Comparison of ENCODE assay signal across 20 mouse cellular contexts in the genomic region with DNA sequence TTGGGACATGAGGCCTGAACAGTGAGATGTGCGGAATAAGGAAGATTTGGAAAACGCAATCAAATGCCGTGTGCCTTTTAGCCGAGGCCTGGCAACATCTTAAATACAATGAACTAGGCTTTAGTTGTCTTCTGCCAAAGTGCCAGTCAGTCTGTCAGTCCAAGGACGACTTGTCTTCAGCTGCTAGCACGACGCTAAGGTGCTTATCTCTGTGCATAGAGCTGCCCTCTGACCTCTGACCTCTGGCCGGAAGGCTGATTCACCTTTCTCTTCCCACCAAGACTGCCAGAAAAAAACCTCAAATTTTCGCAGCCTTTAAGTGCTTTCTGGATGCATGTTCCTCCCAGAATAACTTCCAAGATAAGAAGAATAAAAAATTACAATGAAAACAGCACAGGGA. TPM values are rescaled to one million over a fixed set of nuclear protein-coding genes. Genes with fewer than 3 reads are reported as not detected.
A peak's percentile ranks its signal among the peaks of the same experiment; 100 is the strongest.
DNase-seq lines count a peak whose midpoint lies in the region; ATAC-seq lines count a peak whose summit lies in the region.
"Had no signal": no experiment of that assay in that cellular context is flagged by ENCODE, and none has a peak within 500 bp of the region (broad histone marks: within the 10 kb centered on the region; RNA-seq: fewer than 3 reads in every experiment).

No protein-coding gene starts in this region.

- DNase-seq in adrenal gland, adult 2 months = peak; percentile 56
- no peak for DNase-seq in adrenal gland, adult 18-20 months (ENCODE audit: low spot score in 2 of 2)
- DNase-seq in liver, embryonic 11.5 days (ENCODE audit: low spot score) = no peak
- peak; percentile 38 to 55 for DNase-seq in adrenal gland, postnatal 36 days
- DNase-seq in layer of hippocampus, adult 8-10 months (ENCODE audit: low spot score in 2 of 2) = no peak
- DNase-seq: cerebellum, adult 2 months; cerebellum, postnatal 10 days; forebrain, postnatal 0 days; gastrocnemius, adult 2 months; gastrocnemius, postnatal 25 days had no signal

- ATAC-seq in liver, embryonic 11.5 days (replicated peaks; ENCODE audit: low FRiP score) = no peak
- ATAC-seq in liver, embryonic 12.5 days = no peak
- no peak for ATAC-seq in megakaryocyte progenitor cell, adult 5-6 weeks (replicated peaks; ENCODE audit: poor library complexity)
- ATAC-seq: forebrain, embryonic 13.5 days; forebrain, postnatal 0 days; intestine, embryonic 16.5 days had no signal

- H3K36me3 ChIP-seq in liver, embryonic 11.5 days (ENCODE audit: control insufficient read depth, insufficient read depth, low read length) = no peaks in the 10 kb centered on the region
- H3K36me3 ChIP-seq in liver, embryonic 12.5 days = peaks cover 4% of the 10 kb centered on the region
- H3K36me3 ChIP-seq: embryonic facial prominence, embryonic 10.5 days; heart, embryonic 12.5 days; hindbrain, embryonic 10.5 days; hindbrain, embryonic 15.5 days had no signal

- H3K9me3 ChIP-seq in liver, embryonic 11.5 days (ENCODE audit: control insufficient read depth, low read length) = no peaks in the 10 kb centered on the region
- no peaks in the 10 kb centered on the region for H3K9me3 ChIP-seq in liver, embryonic 12.5 days (replicated peaks)
- H3K9me3 ChIP-seq: embryonic facial prominence, embryonic 10.5 days; forebrain, embryonic 13.5 days; G1E; hindbrain, embryonic 10.5 days; hindbrain, embryonic 15.5 days had no signal

- H3K4me3 ChIP-seq in liver, embryonic 11.5 days (ENCODE audit: low read depth, low read length) = no peak overlapping the region
- H3K4me3 ChIP-seq in liver, embryonic 12.5 days = no peak overlapping the region
- H3K4me3 ChIP-seq: embryonic facial prominence, embryonic 10.5 days; forebrain, embryonic 13.5 days; gastrocnemius, adult 2 months; heart, embryonic 12.5 days; hindbrain, embryonic 10.5 days; hindbrain, embryonic 15.5 days had no signal

- H3K4me1 ChIP-seq in liver, embryonic 11.5 days (replicated peaks; ENCODE audit: control insufficient read depth, insufficient read depth, low read length) = peaks cover 9% of the 10 kb centered on the region; the same call in 1 of the 2 replicates
- peaks cover 44% of the 10 kb centered on the region for H3K4me1 ChIP-seq in liver, embryonic 12.5 days

- no peaks in the 10 kb centered on the region for H3K27me3 ChIP-seq in liver, embryonic 11.5 days (replicated peaks; ENCODE audit: control insufficient read depth, insufficient read depth, low read length)
- H3K27me3 ChIP-seq in liver, embryonic 12.5 days (replicated peaks) = no peaks in the 10 kb centered on the region
- H3K27me3 ChIP-seq: CH12.LX; forebrain, embryonic 13.5 days; heart, embryonic 12.5 days; hindbrain, embryonic 15.5 days had no signal

- H3K27ac ChIP-seq in liver, embryonic 11.5 days (ENCODE audit: low read depth, low read length) = 0 out of 2 replicates have a peak overlapping the region, but pooled peaks have one; percentile 11
- no peak overlapping the region for H3K27ac ChIP-seq in liver, embryonic 12.5 days
- H3K27ac ChIP-seq: embryonic facial prominence, embryonic 10.5 days; forebrain, embryonic 13.5 days; gastrocnemius, adult 2 months; hindbrain, embryonic 15.5 days had no signal

- no peak overlapping the region for H3K4me2 ChIP-seq in liver, embryonic 11.5 days
- H3K4me2 ChIP-seq in liver, embryonic 12.5 days = no peak overlapping the region
- H3K4me2 ChIP-seq: forebrain, embryonic 13.5 days; heart, embryonic 12.5 days; hindbrain, embryonic 15.5 days had no signal

- 53% methylated on average over 9 of the region's 9 CpGs for WGBS in liver, embryonic 11.5 days
- 50% methylated on average over 9 of the region's 9 CpGs for WGBS in liver, embryonic 12.5 days (ENCODE audit: insufficient replicate concordance)

- H3K9ac ChIP-seq in liver, embryonic 11.5 days (ENCODE audit: low read depth, low read length) = no peak overlapping the region
- H3K9ac ChIP-seq in liver, embryonic 12.5 days = no peak overlapping the region
- H3K9ac ChIP-seq: forebrain, embryonic 13.5 days; forebrain, postnatal 0 days; heart, embryonic 12.5 days; hindbrain, embryonic 15.5 days had no signal

RNA-seq across cellular contexts. Expression of gene Ppp1r15b, which starts 3.6 kb away (rescaled TPM):
- total RNA-seq in adrenal gland, adult 2 months (2021) = 10 to 100 TPM; 89.6 to 90.2 TPM
- 34.1 and 40.4 TPM in 2 replicates for polyA plus RNA-seq in adrenal gland, adult 2 months (2012; rRNA removed)
- 100 to 1,000 TPM in 1 of 2 experiments, 10 to 100 TPM in 1; 95.7 to 103 TPM for total RNA-seq in adrenal gland, adult 18-20 months (2021)
- 89.0 and 95.4 TPM in 2 replicates for polyA plus RNA-seq in liver, embryonic 11.5 days (2014; fragmentation: Nextera tagmentation; extraction: Ambion mirVana)
- 60.8 and 63.8 TPM in 2 replicates for polyA plus RNA-seq in liver, embryonic 12.5 days (2016; fragmentation: Nextera tagmentation; extraction: Ambion mirVana)
- total RNA-seq in adrenal gland, postnatal 36 days (2021) = 10 to 100 TPM; 92.4 to 97.3 TPM
- total RNA-seq in megakaryocyte progenitor cell, adult 5-6 weeks (2015) = 54.1 and 60.2 TPM in 2 replicates
- total RNA-seq in megakaryocyte progenitor cell, adult 5-6 weeks (2017) = 86.1 and 90.7 TPM in 2 replicates
- total RNA-seq in layer of hippocampus, adult 8-10 months (2022) = 10 to 100 TPM; 39.6 to 47.7 (median 43.0) TPM

RNA-seq across cellular contexts. Expression of gene Plekha6, which starts 36.7 kb away (rescaled TPM):
- 10 to 100 TPM; 10.3 to 22.6 TPM for total RNA-seq in adrenal gland, adult 2 months (2021)
- polyA plus RNA-seq in adrenal gland, adult 2 months (2012; rRNA removed) = 16.9 and 22.5 TPM in 2 replicates
- 10 to 100 TPM in 1 of 2 experiments, 1 to 10 TPM in 1; 9.0 to 17.9 TPM for total RNA-seq in adrenal gland, adult 18-20 months (2021)
- polyA plus RNA-seq in liver, embryonic 11.5 days (2014; fragmentation: Nextera tagmentation; extraction: Ambion mirVana) = 4.1 and 4.3 TPM in 2 replicates
- 2.1 and 2.2 TPM in 2 replicates for polyA plus RNA-seq in liver, embryonic 12.5 days (2016; fragmentation: Nextera tagmentation; extraction: Ambion mirVana)
- total RNA-seq in adrenal gland, postnatal 36 days (2021) = 10 to 100 TPM; 14.3 to 18.8 TPM
- 0.42 and 1.8 TPM in 2 replicates for total RNA-seq in megakaryocyte progenitor cell, adult 5-6 weeks (2015)
- 1.1 and 2.2 TPM in 2 replicates for total RNA-seq in megakaryocyte progenitor cell, adult 5-6 weeks (2017)
- 10 to 100 TPM; 61.6 to 69.8 (median 62.7) TPM for total RNA-seq in layer of hippocampus, adult 8-10 months (2022)
- total RNA-seq: CH12.LX had no signal

Comparison
In these comparisons a context has a peak if more than half of its experiments do, and no peak if none do; other contexts are left out.
1. DNase-seq: peak in adrenal gland, adult 2 months (single experiment) and adrenal gland, postnatal 36 days (2 of 2); none in adrenal gland, adult 18-20 months (0 of 2), liver, embryonic 11.5 days (single experiment) and layer of hippocampus, adult 8-10 months (0 of 2).